Mouse (Mus musculus) E14TG2a.4 (cell line): Measurements from ENCODE around the gene Gpr65.

ENCODE experiments used
- H3K27me3 ChIP-seq: 2 replicates; pipeline ENCODE4 v1.6.1; 2014; ENCODE audit warnings: low read length, control low read depth; ENCODE audit not compliant: insufficient read depth
- H3K36me3 ChIP-seq: 2 replicates; pipeline ENCODE4 v1.6.1; 2014; ENCODE audit warnings: low read length, control low read depth; ENCODE audit not compliant: insufficient read depth
- H3K4me1 ChIP-seq: replicated peaks from 2 replicates; pipeline ENCODE4 v1.6.1; 2014; ENCODE audit warnings: low read depth, low read length, control low read depth
- H3K4me3 ChIP-seq: replicated peaks from 2 replicates; pipeline ENCODE4 v1.5.1; 2014; ENCODE audit warnings: mild to moderate bottlenecking, low read length
- H3K9me3 ChIP-seq: 2 replicates; pipeline ENCODE4 v1.6.1; 2014; ENCODE audit warnings: low read length, control low read depth
- CTCF ChIP-seq: conservative IDR thresholded peaks from 2 replicates; pipeline ENCODE4 v1.5.1; 2014; ENCODE audit warnings: low read length
- NANOG ChIP-seq: IDR thresholded peaks from 2 replicates; pipeline ENCODE4 v1.6.1; 2014; ENCODE audit warnings: borderline replicate concordance, low read length, mixed read lengths
- POU5F1 ChIP-seq: IDR thresholded peaks from 2 replicates; pipeline ENCODE4 v1.6.1; 2014; ENCODE audit warnings: low read length, borderline replicate concordance

Gene Gpr65

DNA sequence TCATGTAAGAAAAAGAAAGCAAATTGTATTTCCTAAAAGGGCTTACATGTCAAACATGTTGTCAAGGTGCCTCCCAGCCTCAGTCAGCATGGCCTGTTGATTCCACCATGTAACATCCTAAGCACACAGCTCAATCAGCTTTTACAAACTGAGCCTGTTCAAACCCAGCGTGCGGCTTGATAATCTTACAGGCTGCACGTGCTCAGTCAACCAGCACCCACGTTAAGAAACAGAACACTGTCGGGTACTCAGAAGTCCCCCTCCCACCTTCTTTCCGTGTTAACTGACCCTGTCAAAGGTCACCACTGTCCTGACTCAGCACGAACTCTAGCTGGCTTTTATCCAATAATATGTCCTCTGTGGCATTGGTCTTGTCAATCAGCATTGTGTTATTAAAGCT, 4.0 kb downstream of the Gpr65 start:
- Histone ChIP-seq H3K4me3 (no peak overlapping the region), H3K9me3 (no peaks in the 10 kb centered on the region), H3K36me3 (no peaks in the 10 kb centered on the region), H3K27me3 (peaks cover 6% of the 10 kb centered on the region; the same call in 1 of the 2 replicates), H3K4me1 (no peaks in the 10 kb centered on the region)
- TF ChIP-seq CTCF (no peak), NANOG (no peak), POU5F1 (no peak)

- H3K4me1 ChIP-seq, result no peaks in the 10 kb centered on the region
- H3K4me3 ChIP-seq, result no peak overlapping the region
- no peak for TF ChIP-seq POU5F1
- peak; percentile 78 for TF ChIP-seq CTCF
- TF ChIP-seq NANOG, result no peak
- H3K9me3 ChIP-seq, result no peaks in the 10 kb centered on the region
- no peaks in the 10 kb centered on the region for H3K27me3 ChIP-seq
- no peaks in the 10 kb centered on the region for H3K36me3 ChIP-seq
Observed at GRCm38 (mm10) chr12:98280530-98280929, 12.1 kb downstream of the Gpr65 start.

- TF ChIP-seq POU5F1 (no peak), CTCF (no peak), NANOG (no peak)
- H3K9me3 ChIP-seq, result no peaks in the 10 kb centered on the region
- no peaks in the 10 kb centered on the region for H3K36me3 ChIP-seq
- no peaks in the 10 kb centered on the region for H3K4me1 ChIP-seq
- no peaks in the 10 kb centered on the region for H3K27me3 ChIP-seq
- H3K4me3 ChIP-seq, result no peak overlapping the region
Observed at GRCm38 (mm10) chr12:98280996-98281395, 12.6 kb downstream of the Gpr65 start.

- no peak for TF ChIP-seq POU5F1
- no peak for TF ChIP-seq CTCF
- TF ChIP-seq NANOG, result no peak
- Histone ChIP-seq H3K4me1 (no peaks in the 10 kb centered on the region), H3K4me3 (no peak overlapping the region)
Observed at GRCm38 (mm10) chr12:98282776-98283486, 14.5 kb downstream of the Gpr65 start.

DNA sequence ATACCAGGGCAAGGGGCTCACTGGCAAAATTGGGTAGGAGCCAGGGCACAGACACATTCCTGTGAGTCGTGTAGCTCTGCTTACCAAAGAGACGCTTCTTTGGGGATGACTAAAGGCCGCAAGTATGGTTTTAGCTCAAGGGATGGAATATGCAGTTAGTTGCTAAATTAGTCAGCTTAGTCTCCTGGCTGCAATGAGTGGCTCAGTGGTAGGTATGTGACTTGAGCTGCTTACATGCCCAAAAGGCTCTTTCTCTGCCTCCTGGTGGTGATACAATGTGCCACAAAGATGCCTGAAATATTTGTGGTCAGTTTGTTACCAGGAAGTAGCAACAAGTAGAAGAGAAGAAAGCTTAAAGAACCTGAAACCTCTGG, 15.0 kb downstream of the Gpr65 start:
- Histone ChIP-seq H3K27me3 (no peaks in the 10 kb centered on the region), H3K4me3 (no peak overlapping the region), H3K4me1 (no peaks in the 10 kb centered on the region), H3K36me3 (no peaks in the 10 kb centered on the region), H3K9me3 (no peaks in the 10 kb centered on the region)
- TF ChIP-seq NANOG (no peak), CTCF (no peak), POU5F1 (no peak)

More at GRCm38 (mm10) chr12:98282776-98283486, 14.5 kb downstream of the Gpr65 start:
- Histone ChIP-seq H3K27me3 (no peaks in the 10 kb centered on the region), H3K36me3 (no peaks in the 10 kb centered on the region), H3K9me3 (no peaks in the 10 kb centered on the region)

- Histone ChIP-seq H3K4me3 (no peak overlapping the region), H3K4me1 (no peaks in the 10 kb centered on the region), H3K36me3 (no peaks in the 10 kb centered on the region), H3K27me3 (no peaks in the 10 kb centered on the region), H3K9me3 (no peaks in the 10 kb centered on the region)
- TF ChIP-seq CTCF (no peak), NANOG (no peak), POU5F1 (no peak)
Observed at GRCm38 (mm10) chr12:98284477-98284876, 16.0 kb downstream of the Gpr65 start.

GRCm38 (mm10) chr12:98290475-98290874, 22.0 kb downstream of the Gpr65 start:
- Histone ChIP-seq H3K4me1 (no peaks in the 10 kb centered on the region), H3K36me3 (no peaks in the 10 kb centered on the region), H3K27me3 (no peaks in the 10 kb centered on the region), H3K4me3 (no peak overlapping the region), H3K9me3 (no peaks in the 10 kb centered on the region)
- TF ChIP-seq NANOG, result no peak
- no peak for TF ChIP-seq POU5F1
- no peak for TF ChIP-seq CTCF

GRCm38 (mm10) chr12:98292278-98292677, 23.8 kb downstream of the Gpr65 start:
- Histone ChIP-seq H3K4me1 (no peaks in the 10 kb centered on the region), H3K36me3 (no peaks in the 10 kb centered on the region), H3K27me3 (no peaks in the 10 kb centered on the region), H3K9me3 (no peaks in the 10 kb centered on the region), H3K4me3 (no peak overlapping the region)
- no peak for TF ChIP-seq CTCF
- no peak for TF ChIP-seq POU5F1

- TF ChIP-seq NANOG (no peak), POU5F1 (no peak), CTCF (no peak)
- H3K4me3 ChIP-seq, result no peak overlapping the region
- no peaks in the 10 kb centered on the region for H3K27me3 ChIP-seq
- H3K36me3 ChIP-seq, result no peaks in the 10 kb centered on the region
- H3K4me1 ChIP-seq, result no peaks in the 10 kb centered on the region
- no peaks in the 10 kb centered on the region for H3K9me3 ChIP-seq
Observed at GRCm38 (mm10) chr12:98294241-98294640, 25.8 kb downstream of the Gpr65 start.
